Mouse (Mus musculus) layer of hippocampus, postnatal 10 days (tissue): ENCODE results near the gene Gm10447. TPM values are rescaled to one million over a fixed set of nuclear protein-coding genes. Genes with fewer than 3 reads are reported as not detected.
"Not testable (repeated sequence)": the region's sequence is repeated elsewhere in the genome, so short reads cannot be mapped to it uniquely, and the experiment has no call there.

ENCODE experiments used
- DNase-seq, 2 experiments: peaks; one replicate each; pipeline ENCODE4 v3.0.0; 2021; ENCODE audit warnings: low spot score in 2 of 2
- total RNA-seq, 2 experiments: library from RNA; stranded (reverse); gene quantifications; 2 replicates each; pipeline ENCODE4 v1.2.3; 2021

Gm10447 gene
- total RNA-seq, 2 experiments from 2014 or later, result 0.21 TPM; not detected in 1

- no peak for DNase-seq
Observed at GRCm38 (mm10) chr11:53446183-53446582, 10.7 kb downstream of the Gm10447 start.

DNA sequence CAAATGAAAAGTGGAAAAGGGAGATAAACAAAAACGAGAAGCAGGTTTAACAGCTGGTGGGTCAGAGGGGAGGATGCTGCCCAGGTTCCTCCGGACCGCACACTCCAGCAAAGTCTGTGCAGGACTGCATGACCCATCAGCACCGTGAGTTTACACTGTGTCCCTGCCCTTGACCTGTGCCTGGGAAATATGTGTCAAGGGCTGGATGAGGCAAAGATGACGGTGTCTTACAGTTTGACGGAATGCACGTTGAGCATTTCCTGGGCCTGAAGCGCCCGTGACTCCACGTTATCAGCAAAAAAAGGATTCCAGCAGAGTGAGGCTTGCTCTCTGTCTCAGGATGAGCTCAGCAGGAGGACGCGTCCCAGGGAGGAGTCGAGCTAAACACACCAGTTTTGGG, 11.3 kb downstream of the Gm10447 start:
- DNase-seq, result no peak

DNA sequence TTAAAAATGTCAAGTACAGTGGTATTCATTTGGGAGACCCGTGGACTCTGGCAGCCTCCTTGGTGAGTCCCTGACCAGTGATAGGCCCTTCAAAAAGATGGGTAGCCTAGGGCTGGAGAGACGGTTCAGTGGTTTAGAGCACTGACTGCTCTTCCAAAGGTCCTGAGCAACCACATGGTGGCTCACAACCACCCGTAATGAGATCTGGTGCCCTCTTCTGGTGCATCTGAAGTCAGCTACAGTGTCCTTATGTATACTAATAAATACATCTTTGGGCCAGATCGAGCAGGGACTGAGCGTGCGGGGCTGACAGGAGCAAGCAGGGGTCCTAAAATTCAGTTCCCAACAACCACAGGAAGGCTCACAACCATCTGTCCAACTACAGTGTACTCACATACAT, 13.0 kb downstream of the Gm10447 start:
- no peak for DNase-seq

- no peak for DNase-seq
Observed at GRCm38 (mm10) chr11:53441921-53442320, 15.0 kb downstream of the Gm10447 start.

DNA sequence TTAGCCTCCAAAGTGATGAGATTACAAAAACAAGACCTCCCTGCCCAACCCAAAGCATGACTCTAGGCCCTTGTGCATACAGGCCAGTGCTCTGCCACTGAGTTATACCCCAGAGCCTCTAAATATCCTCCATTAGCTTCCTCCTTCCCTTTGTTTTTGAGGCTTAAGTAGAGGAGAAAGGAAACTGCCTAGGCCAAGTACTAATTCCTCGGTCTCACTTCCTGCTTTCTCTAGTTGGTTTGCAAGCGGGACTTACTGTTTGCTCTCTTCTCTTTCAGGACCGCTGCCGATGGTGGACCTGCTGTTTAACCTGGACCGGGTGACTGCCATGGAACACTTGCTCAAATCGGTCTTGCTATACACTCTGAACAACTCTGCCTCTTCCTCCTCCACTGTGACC, 20.6 kb downstream of the Gm10447 start:
- DNase-seq, result no peak

DNA sequence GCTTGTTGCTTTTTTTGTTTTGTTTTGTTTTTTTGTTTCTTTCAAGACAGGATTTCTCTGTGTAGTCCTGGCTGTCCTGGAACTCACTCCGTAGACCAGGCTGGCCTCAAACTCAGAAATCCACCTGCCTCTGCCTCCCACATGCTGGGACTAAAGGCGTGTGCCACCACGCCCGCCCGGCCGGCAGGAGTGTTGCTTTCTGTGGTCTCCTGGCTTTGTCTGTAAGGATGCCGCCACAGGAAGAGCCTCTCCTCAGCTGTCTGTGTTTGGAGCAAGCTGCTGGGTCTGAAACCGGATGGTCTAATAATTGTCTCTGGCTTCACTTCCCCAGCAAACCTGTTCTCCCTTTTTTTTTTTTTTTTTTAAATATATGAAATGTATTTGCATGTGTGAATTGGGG, 21.4 kb downstream of the Gm10447 start:
- DNase-seq, result no peak

- no peak for DNase-seq
Observed at GRCm38 (mm10) chr11:53433057-53433456, 23.9 kb downstream of the Gm10447 start.

GRCm38 (mm10) chr11:53431347-53432056, 25.4 kb downstream of the Gm10447 start:
- no peak for DNase-seq

GRCm38 (mm10) chr11:53430670-53431346, 26.1 kb downstream of the Gm10447 start, which contains the start of the genes Uqcrq and Gdf9:
TSS of gene Uqcrq (minus strand) at chr11:53430831.
TSS of gene Gdf9 (plus strand) at chr11:53431023.
- peak; percentile 98 to 99 for DNase-seq

GRCm38 (mm10) chr11:53430300-53430669, 26.6 kb downstream of the Gm10447 start:
- DNase-seq, result no peak

DNA sequence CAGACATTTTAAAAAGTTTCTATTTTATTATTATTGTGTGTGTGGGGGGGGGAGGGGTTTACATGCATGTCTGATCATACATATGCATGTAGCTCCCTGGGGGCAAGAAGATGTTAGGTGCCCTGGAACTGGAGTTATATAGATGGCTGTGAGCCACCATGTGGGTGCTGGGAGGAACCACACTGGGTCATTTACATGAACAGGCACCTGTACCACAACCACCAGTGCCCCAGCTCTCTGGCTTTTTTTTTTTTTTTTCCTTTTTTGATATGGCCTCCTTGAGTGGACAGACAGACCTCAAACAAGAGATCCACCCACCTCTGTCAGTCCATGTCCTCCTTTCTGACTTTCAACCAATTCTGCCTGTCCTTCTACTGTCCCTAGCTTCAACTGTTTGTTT, 27.7 kb downstream of the Gm10447 start:
- no peak for DNase-seq

DNA sequence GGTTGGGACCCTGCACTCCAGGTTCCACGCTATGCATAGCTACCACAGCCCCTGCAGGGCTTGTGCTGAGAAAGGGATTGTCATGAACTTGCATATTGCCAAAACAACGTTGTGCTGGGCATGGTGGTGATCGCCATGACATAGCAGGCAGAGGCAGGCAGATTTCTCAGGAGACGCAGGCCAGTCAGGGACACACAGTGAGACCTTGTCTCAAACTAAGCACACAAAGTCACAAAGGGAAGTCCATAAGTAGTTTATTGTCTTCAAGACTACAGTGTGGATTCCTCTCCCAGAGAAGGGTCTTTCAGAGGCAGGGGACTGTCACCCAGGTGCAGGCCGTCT, 28.2 kb downstream of the Gm10447 start:
- no peak for DNase-seq

GRCm38 (mm10) chr11:53427993-53428715, 28.8 kb downstream of the Gm10447 start:
- DNase-seq, result no peak

GRCm38 (mm10) chr11:53426914-53427313, 30.0 kb downstream of the Gm10447 start:
- not testable (repeated sequence) for DNase-seq

- no peak for DNase-seq
Observed at GRCm38 (mm10) chr11:53425711-53426255, 31.1 kb downstream of the Gm10447 start.

GRCm38 (mm10) chr11:53425251-53425650, 31.7 kb downstream of the Gm10447 start:
- no peak for DNase-seq

GRCm38 (mm10) chr11:53424826-53425225, 32.1 kb downstream of the Gm10447 start:
- no peak for DNase-seq

GRCm38 (mm10) chr11:53423036-53423435, 33.9 kb downstream of the Gm10447 start, which contains the start of gene Leap2:
TSS of gene Leap2 (minus strand) at chr11:53423170.
- no peak for DNase-seq

GRCm38 (mm10) chr11:53418048-53418447, 38.9 kb downstream of the Gm10447 start:
- no peak for DNase-seq

DNA sequence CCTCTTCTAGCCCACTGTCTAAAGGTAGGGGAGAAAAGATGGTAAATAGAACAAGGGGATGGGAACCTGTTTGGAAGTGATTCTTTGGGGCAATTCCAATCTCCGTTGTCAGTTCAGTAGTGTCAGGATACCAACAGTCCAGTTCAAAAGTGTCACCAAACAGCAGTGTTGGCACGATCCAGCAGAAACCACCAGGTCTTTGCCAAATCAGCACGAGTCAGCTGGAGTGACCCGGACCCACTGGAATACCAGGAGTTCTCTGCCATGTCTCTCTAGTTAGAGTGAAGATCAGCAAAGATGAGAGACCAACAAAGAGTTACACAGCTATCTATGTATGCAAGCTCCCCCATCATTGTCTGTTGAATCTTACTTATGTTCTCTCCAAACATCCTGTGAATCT, 43.0 kb downstream of the Gm10447 start:
- no peak for DNase-seq

GRCm38 (mm10) chr11:53411738-53412137, 45.2 kb downstream of the Gm10447 start:
- no peak for DNase-seq
